Mouse (Mus musculus) heart, embryonic 16.5 days (tissue): ENCODE measurements around the gene Banp. TPM values are rescaled to one million over a fixed set of nuclear protein-coding genes. Genes with fewer than 3 reads are reported as not detected.

Experiments used
- ATAC-seq: fragments of 200-750 bp; cut with Nextera tagmentation; replicated peaks from 2 replicates; pipeline ENCODE4 v1.8.0; 2017; ENCODE audit warnings: moderate number of reproducible peaks; ENCODE audit not compliant: insufficient read depth, low FRiP score; ENCODE audit errors: extremely low read depth
- H3K27ac ChIP-seq: fragments of 300-500 bp; sonication (generic); 2 replicates; pipeline ENCODE4 v1.5.1; 2014; ENCODE audit warnings: mild to moderate bottlenecking, low read length, control low read depth, moderate library complexity
- H3K27me3 ChIP-seq: fragments of 300-500 bp; sonication (generic); 2 replicates; pipeline ENCODE4 v1.6.1; 2014; ENCODE audit warnings: low read length, mixed read lengths; ENCODE audit not compliant: control insufficient read depth, insufficient read depth
- H3K36me3 ChIP-seq: fragments of 300-500 bp; sonication (generic); 2 replicates; pipeline ENCODE4 v1.6.1; 2014; ENCODE audit not compliant: control insufficient read depth, insufficient read depth
- H3K4me1 ChIP-seq: fragments of 300-500 bp; sonication (generic); 2 replicates; pipeline ENCODE4 v1.6.1; 2014; ENCODE audit warnings: low read length, mixed read lengths; ENCODE audit not compliant: control insufficient read depth, insufficient read depth
- H3K4me2 ChIP-seq: fragments of 300-500 bp; sonication (generic); 2 replicates; pipeline ENCODE4 v1.6.1; 2014; ENCODE audit warnings: low read depth, mild to moderate bottlenecking, control low read depth, low read length
- H3K4me3 ChIP-seq: fragments of 300-500 bp; sonication (generic); 2 replicates; pipeline ENCODE4 v1.5.1; 2014; ENCODE audit warnings: mild to moderate bottlenecking, control low read depth, low read length
- H3K9ac ChIP-seq: fragments of 300-500 bp; sonication (generic); 2 replicates; pipeline ENCODE4 v1.6.1; 2014; ENCODE audit warnings: low read length, control low read depth
- H3K9me3 ChIP-seq: fragments of 300-500 bp; sonication (generic); replicated peaks from 2 replicates; pipeline ENCODE4 v1.6.1; 2016; ENCODE audit warnings: low read length; ENCODE audit not compliant: control insufficient read depth
- WGBS: fragments of 180-500 bp; shearing (Covaris S2); extraction: QIAGEN DNeasy Blood & Tissue Kit; methylation state at CpG from one replicate; pipeline ENCODE4 v1.1.7; 2014; 5-methylcytosine and 5-hydroxymethylcytosine counted together
- polyA plus RNA-seq: library from polyadenylated mRNA; unstranded; fragments of >200 nt; fragmentation: Nextera tagmentation; extraction: Ambion mirVana; gene quantifications from 2 replicates; pipeline ENCODE4 v1.2.1, GENCODE M21; 2015

Gene Banp
- polyA plus RNA-seq, 1 experiment from 2014 or later, result 33.1 TPM

- ATAC-seq, result no peak
- H3K4me2 ChIP-seq, result no peak overlapping the region
- H3K4me1 ChIP-seq, result peaks cover 7% of the 10 kb centered on the region
- WGBS, result 82% methylated on average over 14 of the region's 14 CpGs
- no peak overlapping the region for H3K27ac ChIP-seq
- no peaks in the 10 kb centered on the region for H3K36me3 ChIP-seq
- no peaks in the 10 kb centered on the region for H3K9me3 ChIP-seq
- H3K27me3 ChIP-seq, result no peaks in the 10 kb centered on the region
- H3K4me3 ChIP-seq, result no peak overlapping the region
- H3K9ac ChIP-seq, result no peak overlapping the region
Observed at GRCm38 (mm10) chr8:121932668-121933520, 16.7 kb upstream of the Banp start.

- no peak overlapping the region for H3K27ac ChIP-seq
- H3K4me2 ChIP-seq, result no peak overlapping the region
- H3K27me3 ChIP-seq, result no peaks in the 10 kb centered on the region
- 36% methylated on average over 4 of the region's 4 CpGs for WGBS
- H3K9ac ChIP-seq, result no peak overlapping the region
- H3K4me3 ChIP-seq, result no peak overlapping the region
- H3K36me3 ChIP-seq, result no peaks in the 10 kb centered on the region
- no peaks in the 10 kb centered on the region for H3K9me3 ChIP-seq
- no peak for ATAC-seq
- H3K4me1 ChIP-seq, result peaks cover 7% of the 10 kb centered on the region
Observed at GRCm38 (mm10) chr8:121934506-121934905, 15.0 kb upstream of the Banp start.

- Histone ChIP-seq H3K27me3 (no peaks in the 10 kb centered on the region), H3K4me2 (no peak overlapping the region), H3K9me3 (no peaks in the 10 kb centered on the region), H3K9ac (no peak overlapping the region), H3K27ac (no peak overlapping the region), H3K4me1 (peaks cover 7% of the 10 kb centered on the region), H3K36me3 (no peaks in the 10 kb centered on the region), H3K4me3 (no peak overlapping the region)
- no peak for ATAC-seq
Observed at GRCm38 (mm10) chr8:121934923-121935322, 14.6 kb upstream of the Banp start.

GRCm38 (mm10) chr8:121935341-121936294, 13.9 kb upstream of the Banp start:
- no peak overlapping the region for H3K4me3 ChIP-seq
- no peak overlapping the region for H3K4me2 ChIP-seq
- H3K9me3 ChIP-seq, result no peaks in the 10 kb centered on the region
- no peak overlapping the region for H3K9ac ChIP-seq
- no peaks in the 10 kb centered on the region for H3K27me3 ChIP-seq
- peaks cover 7% of the 10 kb centered on the region for H3K4me1 ChIP-seq
- no peaks in the 10 kb centered on the region for H3K36me3 ChIP-seq
- ATAC-seq, result no peak
- no peak overlapping the region for H3K27ac ChIP-seq
- 48% methylated on average over 12 of the region's 12 CpGs for WGBS

GRCm38 (mm10) chr8:121936391-121936790, 13.2 kb upstream of the Banp start:
- peaks cover 7% of the 10 kb centered on the region for H3K4me1 ChIP-seq
- no peak overlapping the region for H3K4me2 ChIP-seq
- H3K9me3 ChIP-seq, result no peaks in the 10 kb centered on the region
- no peaks in the 10 kb centered on the region for H3K36me3 ChIP-seq
- ATAC-seq, result no peak
- no peak overlapping the region for H3K4me3 ChIP-seq
- WGBS, result 71% methylated on average over 14 of the region's 14 CpGs
- no peak overlapping the region for H3K27ac ChIP-seq
- no peak overlapping the region for H3K9ac ChIP-seq
- H3K27me3 ChIP-seq, result no peaks in the 10 kb centered on the region

- peaks cover 7% of the 10 kb centered on the region for H3K4me1 ChIP-seq
- no peak for ATAC-seq
- H3K27me3 ChIP-seq, result no peaks in the 10 kb centered on the region
- H3K36me3 ChIP-seq, result no peaks in the 10 kb centered on the region
- no peak overlapping the region for H3K27ac ChIP-seq
- no peak overlapping the region for H3K4me2 ChIP-seq
- WGBS, result 76% methylated on average over 7 of the region's 7 CpGs
- H3K4me3 ChIP-seq, result no peak overlapping the region
- H3K9ac ChIP-seq, result no peak overlapping the region
- H3K9me3 ChIP-seq, result no peaks in the 10 kb centered on the region
Observed at GRCm38 (mm10) chr8:121938732-121939131, 10.8 kb upstream of the Banp start.

- Histone ChIP-seq H3K9me3 (no peaks in the 10 kb centered on the region), H3K9ac (no peak overlapping the region), H3K4me1 (peaks cover 8% of the 10 kb centered on the region), H3K4me2 (no peak overlapping the region), H3K4me3 (no peak overlapping the region), H3K27ac (no peak overlapping the region), H3K36me3 (no peaks in the 10 kb centered on the region), H3K27me3 (no peaks in the 10 kb centered on the region)
- no peak for ATAC-seq
- WGBS, result 31% methylated on average over 2 of the region's 2 CpGs
Observed at GRCm38 (mm10) chr8:121943057-121943540, 6.5 kb upstream of the Banp start.

- ATAC-seq, result no peak
- Histone ChIP-seq H3K9ac (no peak overlapping the region), H3K36me3 (no peaks in the 10 kb centered on the region), H3K27ac (no peak overlapping the region), H3K27me3 (no peaks in the 10 kb centered on the region), H3K9me3 (no peaks in the 10 kb centered on the region), H3K4me1 (peaks cover 14% of the 10 kb centered on the region), H3K4me2 (no peak overlapping the region), H3K4me3 (no peak overlapping the region)
- 69% methylated on average over 8 of the region's 8 CpGs for WGBS
Observed at GRCm38 (mm10) chr8:121943716-121944115, 5.8 kb upstream of the Banp start.

- no peak for ATAC-seq
- no peaks in the 10 kb centered on the region for H3K9me3 ChIP-seq
- no peak within 1 kb of the TSS for H3K4me2 ChIP-seq
- H3K4me1 ChIP-seq, result peaks cover 22% of the 10 kb centered on the region
- H3K27me3 ChIP-seq, result no peaks in the 10 kb centered on the region
- no peaks in the 10 kb centered on the region for H3K36me3 ChIP-seq
- no peak within 1 kb of the TSS for H3K4me3 ChIP-seq
- H3K9ac ChIP-seq, result no peak within 1 kb of the TSS
- H3K27ac ChIP-seq, result no peak within 1 kb of the TSS
Observed at GRCm38 (mm10) chr8:121944831-121945230, 4.7 kb upstream of the Banp start, which contains the start of gene Car5a. Car5a (minus strand) TSS chr8:121944904.
